ENCODE assay signal across 20 mouse cellular contexts in genomic region chr2:57110401-57110800, GRCm38 (mm10). TPM values are rescaled to one million over a fixed set of nuclear protein-coding genes. Genes with fewer than 3 reads are reported as not detected.
A peak's percentile ranks its signal among the peaks of the same experiment; 100 is the strongest.
DNase-seq lines count a peak whose midpoint lies in the region; ATAC-seq lines count a peak whose summit lies in the region.
"Had no signal": no experiment of that assay in that cellular context is flagged by ENCODE, and none has a peak within 500 bp of the region (broad histone marks: within the 10 kb centered on the region; RNA-seq: fewer than 3 reads in every experiment).

No protein-coding gene starts in this region.

- H3K27ac ChIP-seq in hindbrain, embryonic 10.5 days: no peak overlapping the region
- no peak overlapping the region for H3K27ac ChIP-seq in hindbrain, embryonic 16.5 days (ENCODE audit: low read depth, low read length)
- no peak overlapping the region for H3K27ac ChIP-seq in embryonic facial prominence, embryonic 11.5 days (replicated peaks; ENCODE audit: low read depth, low read length)
- H3K27ac ChIP-seq in hindbrain, embryonic 13.5 days: peak overlapping the region; percentile 19; the same call in 1 of the 2 replicates
- no peak overlapping the region for H3K27ac ChIP-seq in midbrain, embryonic 16.5 days (ENCODE audit: low read length)
- H3K27ac ChIP-seq: limb, embryonic 15.5 days had no signal

- no peak overlapping the region for H3K9ac ChIP-seq in hindbrain, embryonic 16.5 days (ENCODE audit: low read depth, low read length)
- H3K9ac ChIP-seq in embryonic facial prominence, embryonic 11.5 days (replicated peaks; ENCODE audit: low read length): no peak overlapping the region
- H3K9ac ChIP-seq in hindbrain, embryonic 13.5 days: peak overlapping the region; percentile 46; the same call in 1 of the 2 replicates
- H3K9ac ChIP-seq in midbrain, embryonic 16.5 days (ENCODE audit: low read depth, low read length): no peak overlapping the region
- H3K9ac ChIP-seq: limb, embryonic 15.5 days; liver, postnatal 0 days had no signal

- ATAC-seq in hindbrain, embryonic 16.5 days: no peak
- ATAC-seq in embryonic facial prominence, embryonic 11.5 days (replicated peaks; ENCODE audit: insufficient number of reproducible peaks, low FRiP score, low TSS enrichment, low read depth): no peak
- no peak for ATAC-seq in hindbrain, embryonic 13.5 days (ENCODE audit: low FRiP score)
- ATAC-seq in midbrain, embryonic 16.5 days: no peak
- ATAC-seq: intestine, embryonic 16.5 days; liver, postnatal 0 days; Patski had no signal

- H3K4me2 ChIP-seq in hindbrain, embryonic 16.5 days (ENCODE audit: low read length): no peak overlapping the region
- no peak overlapping the region for H3K4me2 ChIP-seq in embryonic facial prominence, embryonic 11.5 days (ENCODE audit: low read depth, low read length)
- peak overlapping the region; percentile 22; the same call in 1 of the 2 replicates for H3K4me2 ChIP-seq in hindbrain, embryonic 13.5 days
- no peak overlapping the region for H3K4me2 ChIP-seq in midbrain, embryonic 16.5 days (ENCODE audit: low read length)
- H3K4me2 ChIP-seq: heart, embryonic 11.5 days; limb, embryonic 15.5 days had no signal

- no peak for DNase-seq in hindbrain, embryonic 10.5 days (ENCODE audit: low spot score)
- DNase-seq in embryonic facial prominence, embryonic 11.5 days (ENCODE audit: low spot score): peak; percentile 26
- no peak for DNase-seq in T-cell, adult 2 months (ENCODE audit: low spot score)
- DNase-seq in layer of hippocampus, postnatal 14 days (ENCODE audit: low spot score in 2 of 2): no peak
- DNase-seq in left cerebral cortex, postnatal 10 days (ENCODE audit: extremely low spot score in 1 of 2, low spot score in 2 of 2): no peak
- DNase-seq: cerebellum, adult 9-11 months; gastrocnemius, postnatal 36 days; heart, postnatal 36 days; kidney, postnatal 14 days; liver, postnatal 0 days; lung, postnatal 14 days; right cerebral cortex, postnatal 14 days; thymus, postnatal 14 days had no signal

- 3% methylated on average over 16 of the region's 16 CpGs for WGBS in hindbrain, embryonic 10.5 days
- 22% methylated on average over 16 of the region's 16 CpGs for WGBS in hindbrain, embryonic 16.5 days
- WGBS in embryonic facial prominence, embryonic 11.5 days: 8% methylated on average over 16 of the region's 16 CpGs
- WGBS in hindbrain, embryonic 13.5 days: 7% methylated on average over 16 of the region's 16 CpGs
- 10% methylated on average over 16 of the region's 16 CpGs for WGBS in midbrain, embryonic 16.5 days

- peak overlapping the region; percentile 13; the same call in 1 of the 2 replicates for H3K4me3 ChIP-seq in hindbrain, embryonic 10.5 days
- H3K4me3 ChIP-seq in hindbrain, embryonic 16.5 days (ENCODE audit: low read length): no peak overlapping the region
- no peak overlapping the region for H3K4me3 ChIP-seq in embryonic facial prominence, embryonic 11.5 days (ENCODE audit: low read depth, low read length)
- H3K4me3 ChIP-seq in hindbrain, embryonic 13.5 days: peak overlapping the region; percentile 14
- H3K4me3 ChIP-seq in midbrain, embryonic 16.5 days (ENCODE audit: low read depth, low read length): 0 out of 2 replicates have a peak overlapping the region, but pooled peaks have one; percentile 3
- H3K4me3 ChIP-seq: limb, embryonic 15.5 days had no signal

- no peaks in the 10 kb centered on the region; the same call in 1 of the 2 replicates for H3K9me3 ChIP-seq in hindbrain, embryonic 10.5 days
- no peaks in the 10 kb centered on the region for H3K9me3 ChIP-seq in hindbrain, embryonic 16.5 days (ENCODE audit: control insufficient read depth, low read length)
- no peaks in the 10 kb centered on the region for H3K9me3 ChIP-seq in embryonic facial prominence, embryonic 11.5 days (replicated peaks; ENCODE audit: control insufficient read depth, low read length)
- no peaks in the 10 kb centered on the region for H3K9me3 ChIP-seq in hindbrain, embryonic 13.5 days
- H3K9me3 ChIP-seq in midbrain, embryonic 16.5 days (replicated peaks; ENCODE audit: control insufficient read depth, low read length, poor library complexity, severe bottlenecking): no peaks in the 10 kb centered on the region
- H3K9me3 ChIP-seq: limb, embryonic 15.5 days had no signal

- H3K4me1 ChIP-seq in hindbrain, embryonic 10.5 days (replicated peaks): peaks cover 52% of the 10 kb centered on the region
- peaks cover 10% of the 10 kb centered on the region for H3K4me1 ChIP-seq in hindbrain, embryonic 16.5 days (ENCODE audit: control insufficient read depth, insufficient read depth, low read depth, low read length)
- no peaks in the 10 kb centered on the region for H3K4me1 ChIP-seq in embryonic facial prominence, embryonic 11.5 days (ENCODE audit: control insufficient read depth, insufficient read depth, low read length)
- H3K4me1 ChIP-seq in hindbrain, embryonic 13.5 days (replicated peaks): peaks cover 45% of the 10 kb centered on the region
- H3K4me1 ChIP-seq in midbrain, embryonic 16.5 days (ENCODE audit: control insufficient read depth, insufficient read depth, low read length): peaks cover 18% of the 10 kb centered on the region

- H3K27me3 ChIP-seq in hindbrain, embryonic 10.5 days (ENCODE audit: insufficient read depth, poor library complexity, severe bottlenecking): peaks cover 95% of the 10 kb centered on the region
- peaks cover 54% of the 10 kb centered on the region for H3K27me3 ChIP-seq in hindbrain, embryonic 16.5 days (replicated peaks; ENCODE audit: control insufficient read depth, insufficient read depth, low read length)
- H3K27me3 ChIP-seq in embryonic facial prominence, embryonic 11.5 days (ENCODE audit: control insufficient read depth, insufficient read depth, low read length): peaks cover 57% of the 10 kb centered on the region
- peaks cover 89% of the 10 kb centered on the region for H3K27me3 ChIP-seq in hindbrain, embryonic 13.5 days
- peaks cover 54% of the 10 kb centered on the region for H3K27me3 ChIP-seq in midbrain, embryonic 16.5 days (ENCODE audit: control insufficient read depth, insufficient read depth, low read depth, low read length)
- H3K27me3 ChIP-seq: Patski had no signal

- no peaks in the 10 kb centered on the region for H3K36me3 ChIP-seq in hindbrain, embryonic 10.5 days
- H3K36me3 ChIP-seq in hindbrain, embryonic 16.5 days (ENCODE audit: control insufficient read depth, insufficient read depth, low read length): no peaks in the 10 kb centered on the region
- no peaks in the 10 kb centered on the region for H3K36me3 ChIP-seq in embryonic facial prominence, embryonic 11.5 days (replicated peaks; ENCODE audit: control insufficient read depth, insufficient read depth, low read depth, low read length)
- no peaks in the 10 kb centered on the region for H3K36me3 ChIP-seq in hindbrain, embryonic 13.5 days
- no peaks in the 10 kb centered on the region for H3K36me3 ChIP-seq in midbrain, embryonic 16.5 days (ENCODE audit: control insufficient read depth, insufficient read depth, low read length)

- intact Hi-C loops in left cerebral cortex, postnatal 10 days (cut with DNase I): loop anchor here (10.0 kb wide), 2 partner anchors 264 to 504 kb away; no protein-coding TSS in a partner anchor

RNA-seq across cellular contexts. Expression of gene Nr4a2, which starts 13.4 kb away (rescaled TPM):
- 6.0 and 9.6 TPM in 2 replicates for polyA plus RNA-seq in hindbrain, embryonic 10.5 days (2016; fragmentation: Nextera tagmentation; extraction: Ambion mirVana)
- 15.3 and 19.2 TPM in 2 replicates for polyA plus RNA-seq in hindbrain, embryonic 16.5 days (2015; fragmentation: Nextera tagmentation; extraction: Ambion mirVana)
- 3.7 and 5.7 TPM in 2 replicates for polyA plus RNA-seq in embryonic facial prominence, embryonic 11.5 days (2014; fragmentation: Nextera tagmentation; extraction: Ambion mirVana)
- polyA plus RNA-seq in hindbrain, embryonic 13.5 days (2015; fragmentation: Nextera tagmentation; extraction: Ambion mirVana): 25.7 and 28.6 TPM in 2 replicates
- polyA plus RNA-seq in midbrain, embryonic 16.5 days (2015; fragmentation: Nextera tagmentation; extraction: Ambion mirVana): 26.0 and 40.4 TPM in 2 replicates
- 10 to 100 TPM; 29.7 to 41.7 TPM for total RNA-seq in layer of hippocampus, postnatal 14 days (2021)
- 10 to 100 TPM; 52.8 to 75.5 TPM for total RNA-seq in left cerebral cortex, postnatal 10 days (2021)

Comparison
In these comparisons a context has a peak if more than half of its experiments do, and no peak if none do; other contexts are left out.
1. H3K4me3 ChIP-seq: peak in hindbrain, embryonic 10.5 days (single experiment), hindbrain, embryonic 13.5 days (single experiment) and midbrain, embryonic 16.5 days (single experiment); none in hindbrain, embryonic 16.5 days (single experiment) and embryonic facial prominence, embryonic 11.5 days (single experiment).